Mouse (Mus musculus) heart, adult 8-10 months (tissue): ENCODE results near the gene Fam198b. TPM values are rescaled to one million over a fixed set of nuclear protein-coding genes. Genes with fewer than 3 reads are reported as not detected.

Experiments
- DNase-seq: peaks from one replicate; pipeline ENCODE4 v3.0.0; 2022; ENCODE audit warnings: low spot score
- total RNA-seq, 4 experiments: library from RNA; stranded (reverse); gene quantifications; 2 replicates each; pipeline ENCODE4 v1.2.4; 2022

Gene Fam198b
- total RNA-seq = 10 to 100 TPM in 3 of 4 experiments, 1 to 10 TPM in 1; 10.0 to 15.6 (median 15.2) TPM

- no peak for DNase-seq
Measured at GRCm38 (mm10) chr3:79884305-79884704, at the start of gene Fam198b. Fam198b (plus strand) TSS chr3:79884533.

DNA sequence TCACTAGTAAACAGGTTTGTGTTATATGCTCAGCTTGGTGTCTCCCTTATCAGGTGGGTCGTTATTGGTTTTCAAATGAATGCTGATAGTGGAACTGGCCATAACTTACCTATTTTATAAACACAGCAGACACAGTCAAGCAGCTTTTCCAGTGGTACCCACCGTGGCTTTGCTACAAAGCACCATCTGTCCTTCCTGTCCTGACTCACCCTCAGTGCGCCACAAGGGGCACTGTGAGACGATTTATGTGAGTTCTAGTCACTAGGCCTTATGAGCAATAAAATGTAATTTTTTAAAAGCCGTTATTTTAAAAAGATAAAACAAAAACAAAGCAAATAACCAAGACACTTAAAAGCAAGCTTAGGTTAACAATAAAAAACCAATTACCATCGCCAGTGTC, 45.6 kb upstream of the Fam198b start:
- DNase-seq = no peak

GRCm38 (mm10) chr3:79841475-79841874, 42.9 kb upstream of the Fam198b start:
- DNase-seq = no peak

DNA sequence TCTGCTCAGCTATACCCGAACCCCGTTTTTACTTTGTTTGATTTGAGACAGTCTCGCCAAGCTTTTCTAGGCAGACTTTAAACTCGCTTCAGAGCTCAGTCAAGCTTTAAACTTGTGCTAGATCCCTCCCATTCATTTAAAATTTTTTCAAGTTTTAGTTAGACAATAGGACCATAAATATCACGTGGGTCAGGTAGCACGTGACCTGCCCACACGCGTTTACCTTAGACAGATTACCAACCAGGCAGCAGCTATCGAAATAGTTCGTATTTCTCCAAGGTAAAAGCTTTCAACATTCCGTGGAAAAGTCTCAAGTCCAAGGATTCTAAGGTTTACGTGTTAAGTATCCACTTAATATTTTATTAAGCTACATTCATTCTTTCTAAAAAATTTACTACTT, 42.2 kb upstream of the Fam198b start:
- DNase-seq = peak; percentile 41

GRCm38 (mm10) chr3:79842616-79843016, 41.7 kb upstream of the Fam198b start:
- peak; percentile 70 for DNase-seq

DNA sequence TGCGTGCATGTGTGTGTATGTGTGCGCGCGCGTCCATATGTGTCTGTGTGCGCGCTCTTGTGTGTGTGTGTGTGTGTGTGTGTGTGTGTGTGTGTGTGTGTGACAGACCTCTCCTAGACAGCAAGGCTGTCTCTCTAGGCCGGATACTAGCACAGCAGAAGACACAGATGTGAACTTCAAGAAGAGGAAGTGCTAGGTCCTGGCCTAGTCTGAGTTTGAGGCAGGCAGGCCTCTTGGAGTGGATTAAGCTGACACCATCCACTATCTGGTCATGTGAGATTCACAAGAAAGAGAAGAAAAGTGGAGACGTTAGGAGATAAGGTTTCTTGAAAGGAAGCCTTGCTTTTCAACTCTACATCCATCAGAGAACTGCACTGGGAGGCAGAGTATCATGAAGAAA, 40.3 kb upstream of the Fam198b start:
- DNase-seq = no peak

DNA sequence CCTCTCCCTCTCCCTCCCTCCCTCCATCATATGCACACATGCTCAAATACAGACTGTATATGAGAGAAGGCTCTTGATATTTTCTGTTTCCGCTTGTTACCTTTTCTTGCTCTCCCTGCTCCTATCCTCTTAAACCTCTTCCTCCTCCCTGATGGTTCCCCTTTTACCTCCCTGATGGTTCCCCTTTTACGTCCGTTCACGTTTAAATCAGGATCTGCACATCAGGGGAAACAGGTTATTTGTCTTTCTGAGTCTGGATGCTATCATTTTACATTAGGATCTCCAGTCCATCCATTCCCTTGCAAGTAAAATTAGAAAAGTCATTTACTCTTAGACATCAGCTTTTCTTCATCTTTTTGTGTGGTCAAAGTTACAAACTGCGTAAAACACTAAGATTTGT, 37.7 kb upstream of the Fam198b start:
- DNase-seq = no peak

GRCm38 (mm10) chr3:79848841-79849240, 35.5 kb upstream of the Fam198b start:
- DNase-seq = no peak

GRCm38 (mm10) chr3:79849621-79850020, 34.7 kb upstream of the Fam198b start:
- no peak for DNase-seq

- DNase-seq = no peak
Measured at GRCm38 (mm10) chr3:79850656-79851055, 33.7 kb upstream of the Fam198b start.

GRCm38 (mm10) chr3:79852108-79852507, 32.2 kb upstream of the Fam198b start:
- no peak for DNase-seq

- no peak for DNase-seq
Measured at GRCm38 (mm10) chr3:79852654-79853166, 31.6 kb upstream of the Fam198b start, which contains the start of gene Tmem144. Tmem144 (minus strand) TSS chr3:79852773.

DNA sequence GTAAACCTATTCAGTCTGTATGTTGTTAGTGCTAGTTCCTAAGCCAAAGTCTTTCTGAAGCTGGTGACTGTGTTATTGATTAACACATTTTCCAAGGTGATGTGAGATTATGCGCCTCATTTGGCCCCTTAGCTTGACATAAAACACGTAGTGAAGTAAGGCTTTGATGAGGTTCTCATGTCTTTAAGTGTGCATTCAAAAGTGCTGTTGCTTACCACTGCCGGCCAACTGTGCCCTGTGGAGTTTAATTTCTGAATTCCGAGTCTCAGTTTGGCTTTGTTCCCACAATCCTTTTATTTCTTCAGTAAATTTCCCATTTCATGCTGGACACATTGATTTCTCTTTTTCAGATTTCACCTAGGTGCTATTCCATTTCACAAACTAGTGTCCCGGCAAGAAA, 26.6 kb upstream of the Fam198b start:
- no peak for DNase-seq

GRCm38 (mm10) chr3:79858221-79858620, 26.1 kb upstream of the Fam198b start:
- no peak for DNase-seq

- no peak for DNase-seq
Measured at GRCm38 (mm10) chr3:79864824-79865223, 19.5 kb upstream of the Fam198b start.

GRCm38 (mm10) chr3:79866089-79866488, 18.2 kb upstream of the Fam198b start:
- DNase-seq = no peak

DNA sequence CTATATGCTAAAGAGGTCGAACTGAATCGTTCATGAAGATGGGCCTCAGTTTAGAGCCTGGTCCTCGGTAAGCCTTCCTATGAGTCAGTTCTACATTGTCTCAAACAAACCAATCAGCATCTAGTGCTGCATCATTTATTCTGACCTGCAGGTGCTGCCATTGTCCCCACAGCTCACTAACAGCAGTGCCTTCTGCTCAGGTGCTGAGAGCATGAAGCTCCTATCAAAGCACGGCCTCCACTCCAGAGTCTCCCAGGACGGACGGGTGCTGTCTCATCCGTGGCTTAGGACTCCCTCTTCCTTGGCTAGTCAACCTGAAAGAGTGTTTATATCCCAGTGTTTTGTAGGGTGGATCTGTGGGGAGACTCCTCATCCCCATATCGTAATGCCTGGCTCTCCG, 17.8 kb upstream of the Fam198b start:
- DNase-seq = no peak

DNA sequence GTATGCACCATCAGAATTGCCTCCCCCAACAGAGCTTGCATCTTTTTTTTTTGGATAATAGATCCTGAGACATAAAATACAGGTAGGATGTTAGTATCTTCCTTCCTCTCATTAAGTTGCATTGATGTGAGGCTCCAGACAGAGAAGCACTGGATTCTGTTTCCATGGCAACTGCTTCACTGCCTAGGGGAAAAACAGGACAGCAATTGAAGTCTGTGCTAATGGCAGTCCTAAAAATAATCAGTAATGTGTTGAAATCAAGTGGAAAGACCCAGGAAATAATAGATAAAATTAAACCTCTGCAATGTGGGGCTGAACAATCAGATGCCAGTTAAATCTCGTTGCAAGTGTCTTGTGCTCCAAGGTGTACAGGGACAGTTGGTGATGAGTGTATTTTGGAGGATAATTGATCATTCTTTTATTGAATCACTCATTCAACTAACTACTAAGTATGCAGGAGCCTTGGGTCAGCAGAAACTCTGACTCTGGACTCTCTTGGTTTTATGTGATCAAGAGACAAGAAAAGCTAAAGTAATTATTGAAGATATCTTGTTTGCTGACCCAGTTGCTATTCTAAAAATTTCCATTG, 17.1 kb upstream of the Fam198b start:
- no peak for DNase-seq

GRCm38 (mm10) chr3:79875471-79875870, 8.9 kb upstream of the Fam198b start:
- no peak for DNase-seq

DNA sequence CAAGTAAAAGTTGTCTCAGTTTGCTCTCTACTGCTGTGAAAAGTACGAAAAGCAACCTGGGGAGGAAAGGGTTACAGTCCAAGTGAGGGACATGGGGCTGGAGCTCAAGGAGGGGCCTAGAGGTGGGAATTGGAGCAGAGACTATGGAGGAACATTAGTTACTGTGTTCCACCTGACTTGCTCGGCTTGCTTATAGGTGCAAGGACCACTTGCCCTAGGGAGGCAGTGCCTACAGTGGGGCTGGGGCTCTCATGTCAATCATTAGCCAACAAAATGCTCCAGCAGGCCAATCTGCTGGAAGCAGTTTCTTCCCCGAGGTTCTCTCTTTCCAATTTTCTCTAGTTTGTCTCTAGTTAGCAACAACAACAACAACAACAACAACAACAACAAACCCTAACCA, 6.0 kb upstream of the Fam198b start:
- no peak for DNase-seq

- DNase-seq = no peak
Measured at GRCm38 (mm10) chr3:79879246-79879645, 5.1 kb upstream of the Fam198b start.

DNA sequence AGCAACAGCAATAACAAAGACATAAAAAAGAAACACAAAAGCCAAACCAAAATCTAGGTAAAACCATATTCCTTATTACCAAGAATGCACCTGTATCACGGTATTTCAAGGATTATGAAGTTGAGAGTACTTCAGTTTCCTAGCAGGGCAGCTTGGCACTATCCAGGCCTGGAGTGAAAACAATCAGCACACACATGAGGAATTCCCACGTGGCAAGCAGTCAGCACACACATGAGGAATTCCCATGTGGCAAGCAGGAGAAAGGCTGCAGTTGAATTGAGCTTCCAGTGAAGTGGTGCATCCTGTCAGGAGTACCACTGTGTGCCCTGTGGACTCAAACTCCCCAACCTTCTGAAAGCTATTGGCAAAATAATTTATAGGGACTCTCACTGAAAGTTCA, 2.7 kb upstream of the Fam198b start:
- DNase-seq = no peak

GRCm38 (mm10) chr3:79883092-79883491, 1.2 kb upstream of the Fam198b start:
- DNase-seq = peak; percentile 79

DNA sequence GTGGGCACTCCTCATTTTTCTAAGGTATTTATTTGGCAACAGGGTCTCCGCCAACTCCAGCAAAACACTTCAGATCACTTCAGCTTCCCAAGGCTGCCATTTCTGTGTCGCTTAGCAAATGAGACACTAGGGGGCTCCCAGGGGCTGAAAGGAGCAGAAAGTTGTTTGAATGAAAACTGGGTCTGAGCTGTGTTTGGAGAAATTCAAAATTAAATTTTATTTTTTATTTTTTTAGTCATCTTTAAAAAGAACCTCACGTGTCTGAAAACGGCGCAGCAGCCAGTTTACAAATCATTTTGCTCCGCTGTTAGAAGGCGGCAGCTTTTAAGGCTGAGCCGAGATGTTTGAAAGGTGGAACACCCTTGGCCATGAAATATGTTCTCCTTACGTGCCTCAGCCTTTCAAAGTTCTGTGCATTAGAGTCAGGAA, 442 bp downstream of the Fam198b start:
- DNase-seq = peak; percentile 78
